Mouse (Mus musculus): Measurements from ENCODE around the gene Surf4.

The Surf4 gene

DNA sequence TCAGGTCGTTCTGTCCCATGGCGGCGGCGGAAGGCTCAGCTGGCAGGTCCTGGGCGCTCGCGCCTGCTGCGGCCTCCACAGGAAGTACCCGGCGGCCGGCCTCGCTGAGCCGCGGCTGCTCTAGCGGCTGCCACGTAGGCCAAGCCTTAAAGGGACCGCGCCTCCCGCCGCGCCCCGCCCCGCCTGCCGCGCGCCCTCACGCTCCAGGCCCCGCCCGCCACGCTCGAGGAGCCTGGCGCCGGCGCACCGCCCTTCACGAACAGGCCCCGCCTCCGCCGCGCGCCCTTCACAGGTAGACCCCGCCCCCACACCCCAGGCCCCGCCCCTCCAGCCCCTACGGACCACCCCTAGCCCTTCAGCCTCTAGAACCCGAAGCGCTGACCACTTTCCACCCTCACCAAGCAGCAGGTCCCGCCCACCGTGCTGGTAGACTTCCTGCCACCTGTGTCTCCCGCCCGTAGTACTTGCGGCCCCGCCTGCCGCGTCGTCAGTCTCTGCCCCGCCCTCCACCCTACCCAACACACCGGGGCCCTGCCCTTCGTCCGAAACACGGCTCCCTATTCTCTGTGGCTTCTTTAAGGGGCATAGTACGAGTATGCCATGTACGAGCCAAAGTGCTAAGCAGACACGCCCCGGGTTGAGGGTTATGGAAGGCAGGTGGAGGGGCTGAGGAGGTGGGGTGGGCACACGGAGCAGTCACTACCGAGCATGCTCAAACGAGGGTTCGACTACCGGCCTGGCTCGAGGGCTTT lies at the start of gene Surf4, which contains the start of gene Stkld1:
Gene Surf4 (minus strand): TSS at position 625 of the 752 bp plus-strand sequence.
Gene Stkld1 (plus strand): TSS at position 744 of the 752 bp plus-strand sequence.
- DNase-seq (ENCODE audit: low spot score) = peak; percentile 86

DNA sequence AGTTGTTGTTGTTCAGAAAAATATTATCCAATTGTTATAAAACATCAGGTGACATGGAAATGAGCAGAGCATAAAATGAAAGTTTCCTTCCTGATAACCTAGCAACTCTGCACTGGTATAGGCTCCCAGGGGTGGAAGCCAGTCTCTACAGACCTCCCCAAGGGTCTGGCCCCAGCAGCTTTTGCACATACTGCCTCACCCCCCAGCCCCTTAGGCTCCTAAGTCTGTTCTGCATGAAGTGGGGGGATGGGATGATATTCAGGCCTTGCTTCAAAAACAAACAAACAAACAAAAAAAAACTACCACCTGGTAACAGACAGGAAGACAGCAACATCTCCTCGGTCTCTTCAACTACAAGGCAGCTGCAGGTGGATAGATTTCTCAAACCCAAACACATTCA lies 46.6 kb upstream of the Surf4 start:
- no peak for DNase-seq (ENCODE audit: low spot score)

DNA sequence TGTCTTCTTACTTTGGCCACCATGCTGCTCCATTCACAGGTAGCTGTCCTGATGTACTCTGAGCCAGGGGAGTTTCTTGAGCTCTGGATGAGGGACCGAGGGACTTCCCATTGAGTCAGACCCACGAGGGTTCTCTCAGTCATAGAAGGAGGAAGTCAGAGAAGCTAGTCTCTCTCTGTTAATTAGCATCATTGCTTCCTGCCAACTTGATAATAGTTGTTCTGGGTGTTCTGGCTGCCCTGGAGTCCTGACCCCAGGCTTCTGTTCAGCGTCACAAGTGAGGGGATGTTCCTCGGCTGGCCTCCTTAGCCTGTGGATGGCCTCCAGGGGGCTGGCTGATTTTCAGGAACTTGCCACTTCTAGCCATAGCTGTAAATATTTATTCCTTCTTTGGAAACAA lies 40.2 kb upstream of the Surf4 start:
- DNase-seq (ENCODE audit: low spot score) = no peak

DNA sequence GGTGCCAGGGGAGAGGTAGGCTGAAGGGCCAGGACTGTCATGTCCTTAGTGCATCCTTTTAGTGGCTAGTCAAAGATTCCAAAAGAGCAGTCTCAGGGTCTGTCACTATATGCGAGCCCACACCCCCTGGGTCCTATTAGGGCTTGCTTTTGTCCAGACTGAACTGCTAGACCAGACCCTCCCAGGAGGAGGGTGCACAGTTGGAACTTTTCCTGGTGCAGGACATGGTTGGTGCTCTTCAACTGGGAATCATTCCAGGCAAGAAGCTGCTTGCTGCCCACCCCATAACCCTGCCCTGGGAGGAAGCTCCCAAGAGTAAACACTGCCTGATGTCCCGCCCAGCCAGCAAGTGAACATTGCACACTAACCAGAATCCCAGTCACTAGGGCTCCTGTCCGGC lies 39.4 kb upstream of the Surf4 start, which contains the start of gene Adamts13:
Gene Adamts13 (plus strand): TSS at position 301 of the 400 bp plus-strand sequence.
- no peak for DNase-seq (ENCODE audit: low spot score)

DNA sequence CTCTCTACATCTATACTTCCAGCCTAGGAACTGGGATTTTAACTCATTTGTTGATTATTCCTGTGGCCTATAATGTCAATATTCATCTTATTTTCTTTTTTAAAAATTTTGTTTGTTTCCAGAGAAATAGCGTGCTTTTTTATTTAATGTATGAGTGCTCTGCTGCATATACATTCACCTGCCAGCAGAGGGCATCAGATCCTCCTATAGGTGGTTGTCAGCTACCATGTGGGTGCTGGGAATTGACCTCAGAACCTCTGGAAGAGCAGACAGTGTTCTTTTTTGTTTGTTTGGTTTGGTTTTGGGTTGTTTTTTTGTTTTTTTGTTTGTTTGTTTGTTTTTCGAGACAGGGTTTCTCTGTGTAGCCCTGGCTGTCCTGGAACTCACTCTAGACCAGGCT lies 33.5 kb upstream of the Surf4 start:
- no peak for DNase-seq (ENCODE audit: low spot score)

DNA sequence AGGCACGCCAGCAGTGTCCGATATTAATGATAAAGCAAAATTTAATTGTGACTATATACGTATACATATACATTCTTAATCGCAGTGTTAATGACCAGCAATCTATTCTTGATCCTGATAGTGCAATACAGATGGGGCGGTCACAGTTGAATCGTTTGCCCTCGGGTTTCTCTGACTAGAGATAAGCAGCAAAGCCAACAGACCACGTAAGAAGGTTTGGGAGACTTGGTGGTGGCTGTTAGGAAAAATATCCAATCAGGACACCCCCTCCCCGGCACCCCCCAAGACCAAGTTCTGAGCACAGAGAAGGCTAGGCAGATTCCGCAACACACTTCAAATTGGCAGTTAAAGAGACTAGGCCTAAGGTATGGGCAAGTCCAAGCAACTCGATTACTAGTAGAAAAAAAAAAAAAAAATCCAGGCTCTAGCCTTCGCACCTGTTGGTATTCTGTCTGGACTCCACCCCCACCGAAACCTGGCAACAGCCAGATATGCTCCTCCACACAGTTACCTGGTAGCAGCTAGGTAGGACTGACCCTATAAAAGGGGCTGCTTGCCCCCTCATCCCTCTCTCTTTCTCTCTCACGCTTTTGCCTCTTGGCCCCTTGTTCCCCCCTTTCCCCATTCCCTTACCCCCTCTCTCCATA lies 31.1 kb upstream of the Surf4 start:
- DNase-seq (ENCODE audit: low spot score) = no peak

DNA sequence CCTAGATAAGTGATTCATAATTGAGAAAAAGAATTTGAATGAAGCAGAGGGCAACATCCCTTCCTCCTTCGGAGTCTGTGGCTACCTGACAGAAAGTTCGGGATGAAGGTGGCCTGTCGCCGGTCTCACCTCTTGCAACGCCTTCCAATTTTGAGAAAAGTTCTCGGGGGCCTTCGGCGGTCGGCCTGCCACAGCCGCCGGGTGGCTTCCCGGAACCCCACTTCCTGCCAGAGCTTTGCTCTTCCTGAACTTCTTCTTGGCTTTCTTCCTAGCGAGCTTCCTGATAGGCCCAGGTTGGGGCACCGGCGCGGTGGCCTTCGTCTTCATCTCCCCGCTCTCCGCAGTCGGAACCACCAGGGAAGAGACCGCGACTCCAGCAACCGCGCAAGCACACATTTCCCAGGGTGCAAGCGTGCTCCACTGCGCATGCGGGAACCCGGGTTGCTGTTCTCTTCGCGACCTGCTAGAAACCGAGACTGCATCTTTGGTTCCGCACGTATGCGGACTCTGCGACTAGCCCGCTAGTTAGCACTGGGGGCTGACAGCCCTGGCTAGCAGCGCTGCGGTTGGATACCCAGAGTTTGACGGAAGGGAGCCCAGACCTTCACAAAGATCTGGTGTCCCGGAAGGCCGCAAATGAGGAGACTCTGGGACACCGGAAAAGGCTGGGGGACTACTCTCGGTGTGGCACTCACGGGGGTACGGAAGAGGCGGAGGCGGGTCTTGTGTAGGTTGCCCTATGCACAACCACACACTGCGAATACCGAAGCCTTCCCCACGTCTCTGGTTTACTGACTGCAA lies 30.4 kb upstream of the Surf4 start, which contains the start of gene Rexo4:
Gene Rexo4 (minus strand): TSS at position 464 of the 801 bp plus-strand sequence.
- peak; percentile 95 for DNase-seq (ENCODE audit: low spot score)

DNA sequence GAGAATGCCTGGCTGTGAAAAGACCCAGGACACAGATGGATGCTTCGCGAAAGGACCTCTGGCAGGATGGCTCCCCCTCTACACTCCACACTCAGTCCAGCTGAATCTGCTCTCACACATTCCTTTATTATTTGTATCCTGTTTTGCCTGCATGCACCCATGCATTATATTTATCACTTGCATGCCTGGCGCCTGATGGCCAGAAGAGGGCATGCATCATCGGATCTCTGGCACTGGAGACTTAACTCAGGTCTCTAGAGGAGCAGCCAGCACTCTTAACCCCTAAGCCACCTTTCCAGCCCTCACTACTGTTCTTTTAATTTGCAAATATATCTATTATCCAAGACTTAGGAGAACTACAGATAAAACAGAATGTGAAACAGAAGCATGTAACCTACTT lies 27.0 kb upstream of the Surf4 start:
- DNase-seq (ENCODE audit: low spot score) = no peak

DNA sequence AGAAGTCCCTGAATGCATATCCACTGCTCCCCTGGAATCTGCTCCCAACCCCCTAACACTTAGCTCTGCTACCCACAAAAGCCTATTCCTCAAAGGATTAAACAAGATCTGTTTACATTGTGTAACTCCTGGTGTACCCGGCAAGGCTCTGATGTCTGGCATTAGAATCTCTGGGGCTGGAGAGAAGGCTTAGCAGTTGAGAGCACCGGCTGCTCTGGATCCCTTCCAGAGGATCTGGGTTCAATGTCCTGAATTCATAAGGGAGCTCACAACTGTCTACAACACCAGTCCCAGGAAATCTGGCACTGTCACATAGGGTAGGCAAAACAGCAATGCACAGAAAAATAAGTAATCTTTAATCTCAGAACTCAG lies 23.7 kb upstream of the Surf4 start:
- DNase-seq (ENCODE audit: low spot score) = no peak

DNA sequence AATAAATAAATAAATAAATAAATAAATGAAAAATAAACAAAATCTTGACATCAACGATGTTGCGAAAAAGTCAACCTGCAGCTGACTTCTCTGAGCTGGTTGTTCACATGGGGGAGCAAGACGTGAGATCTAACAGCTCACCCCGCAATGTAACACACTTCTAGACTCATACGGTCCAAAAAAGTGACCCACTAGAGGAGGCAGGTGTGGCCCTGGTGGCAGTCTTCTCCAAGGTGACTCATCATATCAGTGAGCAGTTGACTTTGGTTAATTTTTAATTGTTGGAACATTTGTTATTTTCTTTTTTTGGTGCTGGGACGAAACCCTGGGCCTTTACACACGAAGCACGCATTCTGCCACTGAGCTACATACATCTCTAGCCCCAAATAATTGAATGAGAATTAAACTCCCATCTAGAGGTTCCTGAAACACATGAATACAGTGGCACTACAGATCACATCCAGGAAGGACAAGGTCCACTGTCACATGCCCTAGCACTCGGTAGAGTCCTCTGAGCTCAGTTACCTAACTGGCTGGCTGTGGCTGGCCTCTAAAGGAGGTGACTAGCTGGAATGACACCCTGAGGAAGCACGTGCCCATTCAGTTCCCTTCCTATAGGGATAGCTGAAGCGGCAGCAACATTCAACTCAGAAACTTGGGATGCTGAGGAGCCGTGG lies 23.2 kb upstream of the Surf4 start:
- DNase-seq (ENCODE audit: low spot score) = no peak

DNA sequence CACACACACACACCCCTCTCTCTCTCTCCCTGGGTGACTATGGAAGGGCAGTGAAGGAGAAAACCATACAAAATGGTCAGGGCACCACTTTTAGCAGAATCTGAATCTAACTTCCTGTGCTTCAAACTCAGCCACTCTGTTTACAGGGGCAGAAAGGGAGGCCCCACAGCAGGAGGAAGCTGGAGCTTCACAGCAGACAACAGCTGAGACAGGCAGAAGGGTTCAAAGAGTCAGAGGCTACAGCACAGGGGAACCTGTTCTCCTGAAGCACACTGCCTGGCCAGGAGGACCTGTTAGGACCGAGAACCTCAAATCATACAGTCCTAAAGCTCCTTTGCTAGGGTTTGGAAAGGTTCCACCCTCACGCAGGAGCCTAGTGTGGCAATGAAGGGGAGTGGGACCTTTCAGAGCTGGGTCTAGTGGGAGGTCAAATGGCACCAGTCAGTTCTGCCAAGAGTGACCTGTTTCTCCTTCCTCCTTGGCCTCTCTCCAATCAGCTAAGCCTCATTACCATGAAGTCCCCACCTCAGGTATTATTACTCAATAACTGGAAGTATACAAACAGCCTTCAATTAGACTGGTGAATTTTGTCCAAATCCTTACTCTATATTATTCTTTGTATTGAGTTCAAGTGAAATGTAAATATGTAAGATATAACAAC lies 21.1 kb upstream of the Surf4 start:
- no peak for DNase-seq (ENCODE audit: low spot score)

DNA sequence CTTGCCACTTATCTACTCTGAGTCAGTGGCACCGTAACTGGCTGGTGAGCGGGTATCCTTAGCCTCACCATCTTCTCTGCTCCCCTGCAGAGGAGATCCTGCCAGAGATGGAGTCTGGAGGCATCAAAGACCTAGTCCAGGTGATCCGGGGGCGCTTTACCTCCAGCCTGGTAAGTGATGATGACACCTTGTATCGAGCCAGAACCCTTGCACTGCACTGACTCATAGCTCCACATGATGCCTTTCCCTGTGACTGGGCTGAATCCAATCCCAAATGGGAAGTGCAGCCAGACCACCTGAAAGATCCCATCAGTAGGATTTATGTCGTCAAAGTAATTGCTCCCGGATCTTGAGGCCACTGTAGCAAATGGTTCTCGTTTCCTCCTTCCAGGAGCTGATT lies 19.1 kb upstream of the Surf4 start:
- DNase-seq (ENCODE audit: low spot score) = no peak

DNA sequence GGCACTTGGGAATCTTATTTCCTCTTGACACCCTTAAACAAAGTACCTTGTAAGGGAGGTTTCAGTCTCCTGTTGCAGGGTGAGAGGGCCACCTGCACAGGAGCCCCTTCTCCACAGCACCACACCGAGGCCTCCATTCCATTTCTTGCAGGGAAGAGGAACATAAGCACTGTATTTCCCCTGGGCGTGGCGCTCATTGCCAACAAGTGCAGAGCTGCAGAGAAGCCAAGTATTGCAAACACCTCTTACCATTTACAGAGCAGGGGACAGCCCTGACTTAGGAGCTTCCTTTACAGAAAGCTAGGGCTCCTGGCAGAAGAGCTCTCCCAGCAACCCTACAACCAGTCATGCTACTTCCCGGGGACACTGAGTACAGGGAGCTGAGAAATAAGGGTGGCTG lies 18.5 kb upstream of the Surf4 start:
- DNase-seq (ENCODE audit: low spot score) = no peak

DNA sequence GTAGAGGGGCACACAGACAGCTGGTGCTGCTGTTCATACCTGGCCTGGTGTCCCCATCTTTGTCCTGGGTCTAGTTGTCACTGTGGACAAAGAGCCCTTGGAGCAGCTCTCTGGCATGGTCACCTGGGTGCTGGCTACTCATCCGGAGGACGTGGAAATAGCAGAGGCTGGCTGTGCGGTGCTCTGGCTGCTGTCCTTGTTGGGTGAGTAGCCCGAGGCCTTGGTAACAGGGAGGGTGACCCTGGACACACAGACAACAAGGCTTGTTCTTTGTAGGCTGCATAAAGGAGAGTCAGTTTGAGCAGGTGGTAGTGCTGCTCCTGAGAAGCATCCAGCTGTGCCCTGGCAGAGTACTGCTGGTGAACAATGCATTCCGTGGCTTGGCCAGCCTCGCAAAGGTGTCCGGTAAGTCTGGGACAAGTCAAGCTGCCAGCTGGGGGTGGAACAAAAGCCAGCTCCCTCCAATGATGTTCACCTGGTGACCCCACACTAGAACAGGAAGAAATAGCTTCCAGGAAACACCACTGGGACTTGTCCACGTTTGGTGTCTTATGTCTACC lies 17.7 kb upstream of the Surf4 start:
- no peak for DNase-seq (ENCODE audit: low spot score)

DNA sequence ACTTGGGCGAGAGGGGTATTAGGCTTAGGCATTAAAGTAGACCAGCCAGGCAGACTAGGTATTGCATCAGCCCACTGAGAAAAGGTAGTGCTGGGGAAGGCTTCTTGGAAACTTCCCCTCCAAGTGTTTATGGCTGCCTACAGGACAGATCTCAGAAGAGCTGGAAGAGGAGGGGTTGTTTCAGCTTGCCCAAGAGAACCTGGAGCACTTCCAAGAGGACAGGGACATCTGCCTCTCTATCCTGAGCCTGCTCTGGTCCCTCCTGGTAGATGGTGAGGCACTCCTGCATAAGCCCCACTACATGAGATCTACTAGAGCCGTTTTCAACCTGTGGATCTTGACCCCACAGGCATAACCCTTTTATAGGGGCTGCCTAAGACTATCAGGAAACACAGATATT lies 16.7 kb upstream of the Surf4 start:
- DNase-seq (ENCODE audit: low spot score) = no peak

DNA sequence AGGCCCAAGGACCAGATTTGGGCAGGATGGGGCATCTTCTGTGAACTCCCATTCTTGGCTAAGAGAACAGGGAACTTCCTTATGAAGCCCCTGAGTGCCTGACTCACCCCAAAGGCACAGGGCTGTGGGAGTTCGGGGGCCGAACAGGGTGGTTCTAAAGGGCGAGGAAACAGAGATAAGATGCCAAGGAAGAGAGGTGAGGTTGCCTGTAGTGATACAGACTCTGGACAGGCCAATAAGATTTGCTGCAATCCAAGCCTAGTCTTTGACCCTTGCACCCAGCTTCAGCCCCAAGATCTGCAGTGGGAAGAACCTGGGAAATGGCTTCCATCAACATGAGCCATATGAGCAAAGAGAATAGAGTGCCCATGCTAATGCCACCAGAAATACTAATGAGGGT lies 9.5 kb upstream of the Surf4 start:
- DNase-seq (ENCODE audit: low spot score) = no peak

DNA sequence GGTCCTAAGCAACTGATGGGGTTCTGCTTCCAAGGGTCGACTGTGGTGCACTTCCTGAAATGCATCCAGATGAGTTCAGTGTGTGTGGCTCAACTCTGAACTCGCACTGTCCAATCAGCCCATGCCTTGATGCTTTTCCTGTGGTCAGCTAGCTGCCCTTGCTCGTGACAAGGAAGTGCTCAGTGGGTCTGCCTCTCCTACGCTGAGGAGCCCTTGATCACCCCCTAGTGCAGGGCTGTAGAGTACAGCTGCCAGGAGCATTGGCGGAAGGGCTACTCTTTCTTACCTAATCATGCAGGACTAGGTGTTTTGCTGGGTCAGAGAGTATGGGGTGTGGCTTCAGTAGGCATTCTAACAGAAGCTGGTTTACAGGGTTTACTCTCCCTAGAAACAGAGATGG lies 7.8 kb upstream of the Surf4 start:
- DNase-seq (ENCODE audit: low spot score) = no peak

DNA sequence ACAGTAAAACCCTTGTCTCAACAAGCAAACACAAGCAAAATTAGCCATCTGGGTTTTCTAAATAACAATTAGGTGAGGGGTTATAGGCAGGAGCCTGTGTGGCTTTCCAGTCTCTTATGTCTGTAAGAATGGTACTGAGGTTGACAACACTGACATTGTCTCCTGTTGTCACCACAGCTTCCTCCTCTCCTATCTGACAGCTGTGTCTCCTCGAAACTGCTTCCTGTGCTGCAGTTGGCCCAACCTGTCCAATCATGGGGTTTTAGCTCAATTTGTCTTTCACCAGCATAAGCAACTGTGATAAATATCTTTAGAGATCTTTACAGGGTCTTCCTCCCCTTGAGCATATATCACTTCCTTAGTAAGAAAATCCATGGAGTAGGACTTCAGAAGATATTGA lies 2.7 kb upstream of the Surf4 start:
- DNase-seq (ENCODE audit: low spot score) = no peak

DNA sequence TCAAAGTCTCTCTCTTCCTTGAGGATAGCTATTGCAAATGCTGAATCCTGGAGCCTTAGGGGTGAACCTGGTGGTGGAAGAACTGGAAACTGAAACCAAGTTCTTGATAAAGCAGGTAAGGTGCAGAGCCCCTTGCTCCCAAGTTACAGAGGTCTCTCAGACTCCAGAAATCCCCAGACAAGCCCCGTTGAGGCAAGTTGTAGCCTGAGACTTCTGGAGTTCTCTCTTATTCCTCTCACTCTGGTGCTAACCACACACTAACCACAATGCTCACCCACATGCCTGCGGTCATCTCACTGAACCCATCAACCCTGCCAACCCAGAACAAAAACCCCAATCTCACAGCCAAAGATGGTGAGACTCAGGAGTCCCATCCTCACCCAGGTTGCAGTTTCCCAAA lies 1.6 kb upstream of the Surf4 start:
- DNase-seq (ENCODE audit: low spot score) = no peak

DNA sequence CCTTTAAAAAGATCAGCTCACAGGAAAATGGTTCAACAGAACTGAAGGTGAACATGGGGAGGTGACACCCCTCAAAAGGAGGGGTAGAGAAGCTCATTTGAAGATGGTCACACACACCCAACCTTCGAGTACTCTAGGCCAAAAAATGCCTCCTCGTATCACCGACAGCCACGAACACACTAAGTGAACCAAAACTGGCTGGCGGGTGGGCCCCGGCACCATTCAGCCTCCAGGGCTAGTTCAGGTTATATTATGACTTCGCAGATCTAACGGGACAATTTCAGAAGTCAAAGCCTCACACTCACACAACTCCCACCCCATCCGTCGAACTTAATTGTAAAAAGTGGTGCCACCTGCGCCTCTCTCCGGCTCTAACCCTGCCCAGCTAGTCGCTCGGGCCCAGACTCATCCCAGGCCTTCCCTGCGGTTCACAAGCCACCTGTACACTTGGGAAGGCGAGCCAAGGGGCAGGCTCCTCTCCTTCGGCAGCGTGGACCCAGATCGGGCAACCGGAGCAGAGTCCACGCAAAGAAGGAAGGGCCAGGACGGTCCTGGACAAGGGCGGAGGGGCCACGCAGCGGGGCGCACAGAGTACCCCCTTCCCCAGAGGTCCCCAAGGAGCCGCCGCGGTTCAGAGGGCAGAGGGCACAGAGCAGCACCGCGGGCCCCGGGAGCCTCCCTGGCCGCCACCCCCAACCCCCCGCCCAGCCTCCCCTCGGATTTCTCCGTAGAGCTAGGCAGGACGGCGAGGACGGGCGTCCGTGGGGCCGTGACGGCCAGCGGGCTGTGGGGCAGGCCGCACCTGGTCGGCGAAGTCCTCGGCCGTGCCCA lies 1.0 kb downstream of the Surf4 start:
- DNase-seq (ENCODE audit: low spot score) = no peak
